Mouse (Mus musculus): ENCODE measurements around the gene Cts3. TPM values are rescaled to one million over a fixed set of nuclear protein-coding genes. Genes with fewer than 3 reads are reported as not detected.
"Not testable (repeated sequence)": the region's sequence is repeated elsewhere in the genome, so short reads cannot be mapped to it uniquely, and the experiment has no call there.

Gene Cts3
- not detected for polyA plus RNA-seq (2012; fragmentation: generic; extraction: Trizol)

DNA sequence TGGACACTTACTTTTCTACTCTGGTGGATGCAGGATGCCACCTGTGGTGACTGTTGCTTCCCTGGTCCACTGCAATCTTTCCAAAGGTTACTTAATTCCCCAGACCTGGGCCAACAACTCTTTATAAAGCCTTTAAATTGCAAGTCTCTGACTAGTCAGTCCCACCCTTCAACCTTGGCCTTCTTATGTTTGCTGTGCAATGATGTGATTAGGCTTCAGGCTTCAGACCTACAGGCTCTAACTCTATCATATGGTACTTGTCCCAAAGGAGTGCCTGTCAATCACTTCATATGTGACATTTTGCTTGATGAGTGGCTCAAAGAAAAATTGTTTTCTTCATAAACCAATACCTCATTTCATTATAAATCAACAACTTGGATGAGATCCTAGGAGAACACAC lies at the start of gene Cts3:
TSS of gene Cts3 (minus strand) at position 101 of the 400 bp plus-strand sequence.
- TF ChIP-seq MYOD1 (IDR thresholded peaks at IDR 0.05; ENCODE audit: control insufficient read depth in 1 of 3, insufficient read length in 2 of 3, low read depth in 2 of 3) (no peak), POLR2AphosphoS2 (IDR thresholded peaks at IDR 0.05; ENCODE audit: insufficient read length, low read depth) (no peak), MYOG (IDR thresholded peaks at IDR 0.05; ENCODE audit: control insufficient read depth in 1 of 3, insufficient read depth in 1 of 3, insufficient read length in 2 of 3, low read depth in 2 of 3) (no peak), E2F4 (IDR thresholded peaks at IDR 0.05; ENCODE audit: insufficient read depth) (no peak), MAX (IDR thresholded peaks at IDR 0.05; ENCODE audit: low read depth) (no peak), REST (IDR thresholded peaks at IDR 0.05; ENCODE audit: insufficient read depth, insufficient read length) (no peak), SRF (IDR thresholded peaks at IDR 0.05; ENCODE audit: control insufficient read depth, insufficient read length, low read depth) (no peak), TCF12 (IDR thresholded peaks at IDR 0.05; ENCODE audit: insufficient read depth, poor library complexity, severe bottlenecking) (no peak), POLR2A (IDR thresholded peaks at IDR 0.05; ENCODE audit: insufficient read length, low read depth) (no peak), CEBPB (IDR thresholded peaks at IDR 0.05; ENCODE audit: insufficient read depth, poor library complexity, severe bottlenecking) (no peak), USF1 (IDR thresholded peaks at IDR 0.05; ENCODE audit: low read depth) (no peak), TCF3 (IDR thresholded peaks at IDR 0.05; ENCODE audit: insufficient read length, low read depth) (no peak)
- Histone ChIP-seq H3ac (ENCODE audit: control insufficient read depth, insufficient read length) (no peak within 1 kb of the TSS), H3K4me2 (ENCODE audit: low read depth) (no peak within 1 kb of the TSS), H3K79me2 (ENCODE audit: control insufficient read depth, insufficient read depth) (no peaks in the 10 kb centered on the region), H3K4me3 (no peak within 1 kb of the TSS), H3K36me3 (ENCODE audit: control insufficient read depth, insufficient read depth) (no peaks in the 10 kb centered on the region), H3K27me3 (ENCODE audit: control insufficient read depth, insufficient read depth, insufficient read length) (no peaks in the 10 kb centered on the region)

DNA sequence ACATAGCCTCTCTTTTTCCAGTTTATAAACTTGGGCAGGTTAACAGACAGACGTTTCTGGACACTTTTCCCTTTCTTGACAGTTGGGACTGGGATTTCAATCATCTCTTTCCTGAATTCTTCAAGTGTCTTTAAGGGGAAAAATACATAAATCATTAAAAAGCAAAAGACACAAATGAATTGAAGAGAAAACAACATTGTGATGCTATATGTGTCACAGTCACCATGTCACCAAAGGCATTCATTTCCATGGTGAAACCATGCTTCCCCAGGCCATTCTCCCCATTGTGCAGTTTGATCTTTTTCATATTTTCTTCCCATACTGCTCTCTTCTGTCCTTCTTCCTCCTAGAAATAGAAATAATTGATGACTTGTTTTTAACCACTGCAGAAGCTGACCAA lies 1.9 kb downstream of the Cts3 start, which contains the start of gene Gm49352:
TSS of gene Gm49352 (minus strand) at position 101 of the 400 bp plus-strand sequence.
- H3K4me3 ChIP-seq; H3K79me2 ChIP-seq (ENCODE audit: control insufficient read depth, insufficient read depth); H3ac ChIP-seq (ENCODE audit: control insufficient read depth, insufficient read length); H3K36me3 ChIP-seq (ENCODE audit: control insufficient read depth, insufficient read depth); H3K27me3 ChIP-seq (ENCODE audit: control insufficient read depth, insufficient read depth, insufficient read length); H3K4me2 ChIP-seq (ENCODE audit: low read depth): not testable (repeated sequence)

DNA sequence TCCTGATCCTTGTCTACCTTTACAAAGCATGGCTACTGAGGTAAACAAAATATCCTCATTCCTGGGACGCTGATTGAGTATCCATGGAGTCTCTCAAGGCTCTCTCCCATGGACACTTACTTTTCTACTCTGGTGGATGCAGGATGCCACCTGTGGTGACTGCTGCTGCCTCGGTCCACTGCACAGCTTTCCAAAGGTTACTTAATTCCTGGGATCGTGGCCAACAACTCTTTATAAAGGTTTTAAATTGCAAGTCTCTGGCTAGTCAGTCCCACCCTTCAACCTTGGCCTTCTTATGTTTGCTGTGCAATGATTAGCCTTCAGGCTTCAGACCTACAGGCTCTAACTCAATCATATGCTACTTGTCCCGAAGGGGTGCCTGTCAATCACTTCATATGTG lies 28.3 kb downstream of the Cts3 start, which contains the start of gene Ctsm:
TSS of gene Ctsm (minus strand) at position 209 of the 400 bp plus-strand sequence.
- Histone ChIP-seq H3K4me2 (ENCODE audit: low read depth) (no peak within 1 kb of the TSS), H3K4me3 (no peak within 1 kb of the TSS), H3K79me2 (ENCODE audit: control insufficient read depth, insufficient read depth) (no peaks in the 10 kb centered on the region), H3ac (ENCODE audit: control insufficient read depth, insufficient read length) (no peak within 1 kb of the TSS), H3K27me3 (ENCODE audit: control insufficient read depth, insufficient read depth, insufficient read length) (no peaks in the 10 kb centered on the region), H3K36me3 (ENCODE audit: control insufficient read depth, insufficient read depth) (no peaks in the 10 kb centered on the region)
- TF ChIP-seq POLR2A (IDR thresholded peaks at IDR 0.05; ENCODE audit: insufficient read length, low read depth) (no peak), MYOG (IDR thresholded peaks at IDR 0.05; ENCODE audit: control insufficient read depth in 1 of 3, insufficient read depth in 1 of 3, insufficient read length in 2 of 3, low read depth in 2 of 3) (no peak), MAX (IDR thresholded peaks at IDR 0.05; ENCODE audit: low read depth) (no peak), USF1 (IDR thresholded peaks at IDR 0.05; ENCODE audit: low read depth) (no peak), CEBPB (IDR thresholded peaks at IDR 0.05; ENCODE audit: insufficient read depth, poor library complexity, severe bottlenecking) (no peak)

Other genes starting within 250 kb of the Cts3 start
- not detected for gene Cts7, start 211.9 kb downstream of the Cts3 start, polyA plus RNA-seq (2012; fragmentation: generic; extraction: Trizol)
- gene Ctsm, start 28.3 kb downstream of the Cts3 start, polyA plus RNA-seq (2012; fragmentation: generic; extraction: Trizol) = not detected
- not detected for gene Gm49352, start 2.0 kb downstream of the Cts3 start, polyA plus RNA-seq (2012; fragmentation: generic; extraction: Trizol)